Mouse (Mus musculus): ENCODE results near the gene Hsd11b2. TPM values are rescaled to one million over a fixed set of nuclear protein-coding genes. Genes with fewer than 3 reads are reported as not detected.

The Hsd11b2 gene
- total and polyA plus RNA-seq, 2 experiments from 2014 or later, result 0.18 TPM; not detected in 1

DNA sequence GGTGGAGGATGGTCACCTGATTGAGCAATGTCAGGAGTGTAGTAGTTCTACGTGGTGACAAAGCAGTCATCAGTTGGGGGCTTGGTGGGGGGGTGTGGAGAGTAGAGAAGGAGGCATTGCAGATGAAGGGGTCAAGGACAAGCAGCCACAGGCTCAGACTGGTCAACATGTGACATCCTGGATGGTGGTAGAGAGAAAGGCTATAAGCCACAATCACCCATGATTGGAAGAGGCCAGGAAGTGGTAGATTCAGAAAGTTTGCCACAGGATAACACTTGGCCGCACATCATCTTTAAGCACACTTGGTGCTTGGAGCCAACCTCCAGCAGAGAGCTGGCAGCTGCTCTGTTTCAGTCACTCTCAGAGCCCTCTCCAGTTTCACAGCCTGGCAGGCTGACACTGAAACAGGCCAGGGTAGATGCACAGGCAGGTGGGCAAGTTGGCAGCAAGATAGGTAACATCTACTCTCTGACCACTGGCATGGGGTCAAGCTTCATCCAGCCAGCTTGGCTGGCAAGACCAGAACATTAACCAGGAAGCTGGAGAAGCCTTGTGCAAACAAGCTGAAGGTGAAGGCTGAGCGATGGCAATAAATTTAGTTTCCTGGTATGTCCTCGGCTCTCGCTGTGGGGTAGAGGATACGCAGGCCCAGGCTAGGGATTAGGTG is 18.6 kb downstream of the Hsd11b2 start:
- TF ChIP-seq EP300 (IDR thresholded peaks at IDR 0.05; ENCODE audit: low read depth) (no peak), CTCF (IDR thresholded peaks at IDR 0.05; ENCODE audit: low read depth) (no peak)

GRCm38 (mm10) chr8:105538940-105539339 is 20.4 kb downstream of the Hsd11b2 start:
- Histone ChIP-seq H3K4me3 (ENCODE audit: low read depth, low read length) (no peak overlapping the region), H3K9me3 (replicated peaks; ENCODE audit: control insufficient read depth, low read length) (no peaks in the 10 kb centered on the region), H3K27ac (ENCODE audit: low read depth) (no peak overlapping the region), H3K27me3 (ENCODE audit: control insufficient read depth, insufficient read depth, low read length) (no peaks in the 10 kb centered on the region), H3K4me2 (ENCODE audit: low read depth, low read length) (no peak overlapping the region), H3K4me1 (ENCODE audit: control insufficient read depth, insufficient read depth) (peaks cover 6% of the 10 kb centered on the region), H3K9ac (replicated peaks; ENCODE audit: low read depth, low read length) (no peak overlapping the region), H3K36me3 (replicated peaks; ENCODE audit: control insufficient read depth, insufficient read depth, low read length) (peaks cover 48% of the 10 kb centered on the region)
- DNase-seq (ENCODE audit: low spot score), result no peak
- 82% methylated on average over 4 of the region's 4 CpGs for WGBS
- no peak for ATAC-seq (ENCODE audit: insufficient read depth, low read depth)
- TF ChIP-seq EP300 (IDR thresholded peaks at IDR 0.05; ENCODE audit: low read depth) (no peak), CTCF (IDR thresholded peaks at IDR 0.05; ENCODE audit: low read depth) (no peak)

More for the DNA sequence above, 18.6 kb downstream of the Hsd11b2 start:
- no peak overlapping the region for H3K4me3 ChIP-seq (ENCODE audit: low read depth, low read length)
- no peak overlapping the region for H3K9ac ChIP-seq (replicated peaks; ENCODE audit: low read depth, low read length)
- DNase-seq (ENCODE audit: low spot score) (no peak), ATAC-seq (ENCODE audit: insufficient read depth, low read depth) (no peak)
- H3K27ac ChIP-seq (ENCODE audit: low read depth), result no peak overlapping the region
- peaks cover 48% of the 10 kb centered on the region for H3K36me3 ChIP-seq (replicated peaks; ENCODE audit: control insufficient read depth, insufficient read depth, low read length)
- H3K4me1 ChIP-seq (ENCODE audit: control insufficient read depth, insufficient read depth), result 0 out of 2 replicates have a peak, but pooled peaks cover 9% of the 10 kb centered on the region
- H3K4me2 ChIP-seq (ENCODE audit: low read depth, low read length), result no peak overlapping the region
- no peaks in the 10 kb centered on the region for H3K9me3 ChIP-seq (replicated peaks; ENCODE audit: control insufficient read depth, low read length)
- 90% methylated on average over 6 of the region's 6 CpGs for WGBS
- H3K27me3 ChIP-seq (ENCODE audit: control insufficient read depth, insufficient read depth, low read length), result no peaks in the 10 kb centered on the region

DNA sequence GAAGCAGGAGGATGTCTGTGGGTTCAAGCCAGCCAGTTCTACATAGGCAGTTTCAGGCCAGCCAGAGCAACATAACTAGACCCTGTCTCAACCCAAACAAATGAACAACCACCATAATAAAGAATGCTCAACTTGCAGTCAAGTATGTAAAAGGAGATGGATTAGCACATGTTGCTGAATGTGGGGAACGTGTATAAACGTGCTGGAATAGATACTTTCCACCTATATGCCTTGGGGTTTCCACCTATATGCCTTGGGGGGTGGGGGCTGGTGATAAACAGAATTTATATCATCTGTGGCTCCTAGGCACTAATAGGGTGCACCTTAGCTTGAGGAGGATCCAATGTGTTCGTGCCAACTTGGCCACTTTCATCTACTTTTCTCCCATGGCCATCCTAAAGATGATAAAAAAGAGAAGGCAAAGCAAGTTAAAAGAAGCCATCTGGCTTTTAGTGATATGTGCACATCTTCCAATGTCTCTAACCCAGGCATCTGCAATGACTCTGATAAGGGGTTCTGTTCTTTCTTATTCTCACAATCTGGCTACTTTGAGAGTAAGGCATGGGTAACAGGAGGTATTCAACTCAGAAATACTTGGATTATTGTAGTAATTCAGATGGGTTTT is 23.6 kb downstream of the Hsd11b2 start:
- Histone ChIP-seq H3K9me3 (replicated peaks; ENCODE audit: control insufficient read depth, low read length) (no peaks in the 10 kb centered on the region), H3K4me1 (ENCODE audit: control insufficient read depth, insufficient read depth) (peaks cover 36% of the 10 kb centered on the region), H3K36me3 (replicated peaks; ENCODE audit: control insufficient read depth, insufficient read depth, low read length) (peaks cover 30% of the 10 kb centered on the region), H3K27ac (ENCODE audit: low read depth) (no peak overlapping the region), H3K27me3 (ENCODE audit: control insufficient read depth, insufficient read depth, low read length) (no peaks in the 10 kb centered on the region), H3K4me3 (ENCODE audit: low read depth, low read length) (no peak overlapping the region), H3K9ac (replicated peaks; ENCODE audit: low read depth, low read length) (no peak overlapping the region), H3K4me2 (ENCODE audit: low read depth, low read length) (no peak overlapping the region)
- WGBS, result 86% methylated on average over 3 of the region's 3 CpGs
- TF ChIP-seq EP300 (IDR thresholded peaks at IDR 0.05; ENCODE audit: low read depth) (no peak), CTCF (IDR thresholded peaks at IDR 0.05; ENCODE audit: low read depth) (no peak)
- DNase-seq (ENCODE audit: low spot score) (no peak), ATAC-seq (ENCODE audit: insufficient read depth, low read depth) (no peak)

- ATAC-seq (ENCODE audit: insufficient read depth, low read depth), result no peak
- Histone ChIP-seq H3K27me3 (ENCODE audit: control insufficient read depth, insufficient read depth, low read length) (no peaks in the 10 kb centered on the region), H3K4me2 (ENCODE audit: low read depth, low read length) (no peak overlapping the region), H3K9ac (replicated peaks; ENCODE audit: low read depth, low read length) (no peak overlapping the region), H3K4me1 (ENCODE audit: control insufficient read depth, insufficient read depth) (peaks cover 36% of the 10 kb centered on the region), H3K9me3 (replicated peaks; ENCODE audit: control insufficient read depth, low read length) (no peaks in the 10 kb centered on the region), H3K36me3 (replicated peaks; ENCODE audit: control insufficient read depth, insufficient read depth, low read length) (peaks cover 23% of the 10 kb centered on the region), H3K4me3 (ENCODE audit: low read depth, low read length) (no peak overlapping the region), H3K27ac (ENCODE audit: low read depth) (no peak overlapping the region)
- WGBS, result 91% methylated on average over 2 of the region's 2 CpGs
- no peak for DNase-seq (ENCODE audit: low spot score)
- TF ChIP-seq EP300 (IDR thresholded peaks at IDR 0.05; ENCODE audit: low read depth) (no peak), CTCF (IDR thresholded peaks at IDR 0.05; ENCODE audit: low read depth) (no peak)
Observed at GRCm38 (mm10) chr8:105542808-105543207, 24.3 kb downstream of the Hsd11b2 start.

DNA sequence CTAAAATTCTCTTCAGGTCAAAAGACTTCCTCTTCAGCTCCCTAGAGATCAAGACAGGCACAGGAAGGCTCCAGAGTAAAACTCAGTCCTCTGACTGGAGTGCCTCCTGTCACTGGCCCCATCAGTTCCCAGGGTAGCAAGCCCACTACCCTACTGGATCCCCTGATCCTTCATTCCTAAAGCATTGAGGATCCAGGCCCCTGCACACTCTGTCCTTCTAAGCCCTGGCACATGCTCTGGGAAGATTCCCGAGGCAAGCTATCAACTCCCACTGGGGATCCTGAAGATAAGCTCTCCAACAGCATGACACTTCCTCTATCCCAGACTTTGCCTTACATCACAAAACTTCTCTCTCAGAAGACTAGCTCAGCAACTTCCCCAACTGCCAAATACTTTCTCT is 25.1 kb downstream of the Hsd11b2 start:
- Histone ChIP-seq H3K4me3 (ENCODE audit: low read depth, low read length) (no peak overlapping the region), H3K9ac (replicated peaks; ENCODE audit: low read depth, low read length) (no peak overlapping the region), H3K9me3 (replicated peaks; ENCODE audit: control insufficient read depth, low read length) (no peaks in the 10 kb centered on the region), H3K36me3 (replicated peaks; ENCODE audit: control insufficient read depth, insufficient read depth, low read length) (peaks cover 16% of the 10 kb centered on the region), H3K27ac (ENCODE audit: low read depth) (peak overlapping the region; percentile 41), H3K4me2 (ENCODE audit: low read depth, low read length) (no peak overlapping the region), H3K27me3 (ENCODE audit: control insufficient read depth, insufficient read depth, low read length) (no peaks in the 10 kb centered on the region), H3K4me1 (ENCODE audit: control insufficient read depth, insufficient read depth) (peaks cover 36% of the 10 kb centered on the region)
- ATAC-seq (ENCODE audit: insufficient read depth, low read depth), result no peak
- no peak for TF ChIP-seq CTCF (IDR thresholded peaks at IDR 0.05; ENCODE audit: low read depth)
- no peak for TF ChIP-seq EP300 (IDR thresholded peaks at IDR 0.05; ENCODE audit: low read depth)
- peak; percentile 22 for DNase-seq (ENCODE audit: low spot score)
- WGBS, result 5% methylated on average over 1 of the region's 1 CpGs
